Comparison of ENCODE assay signal across 18 mouse cellular contexts in genomic region chr2:66712071-66712470, GRCm38 (mm10).
A peak's percentile ranks its signal among the peaks of the same experiment; 100 is the strongest.
DNase-seq lines count a peak whose midpoint lies in the region; ATAC-seq and TF ChIP-seq lines count a peak whose summit lies in the region.
"Had no signal": no experiment of that assay in that cellular context is flagged by ENCODE, and none has a peak within 500 bp of the region (broad histone marks: within the 10 kb centered on the region; RNA-seq: fewer than 3 reads in every experiment).

No protein-coding gene starts in this region.

- no peak for TF ChIP-seq EP300 in lung, postnatal 0 days (IDR thresholded peaks at IDR 0.05)

- DNase-seq in heart, adult 8-10 months (ENCODE audit: low spot score), result peak; percentile 21
- no peak for DNase-seq in heart, embryonic 10.5 days (ENCODE audit: low spot score)
- peak; percentile 58 for DNase-seq in lung, postnatal 0 days (ENCODE audit: low spot score)
- DNase-seq in lung, adult 2 months, result no peak
- DNase-seq in fibroblast of lung, adult 2 months (ENCODE audit: low read depth), result peak; percentile 0
- DNase-seq in hindbrain, postnatal 0 days (ENCODE audit: low spot score), result no peak
- DNase-seq: adrenal gland, postnatal 10 days; cerebellum, adult 11-12 months; cerebellum, adult 9-10 months; cerebellum, postnatal 25 days; kidney, adult 2 months had no signal

- H3K9ac ChIP-seq in lung, postnatal 0 days (replicated peaks; ENCODE audit: low read depth), result no peak overlapping the region
- no peak overlapping the region for H3K9ac ChIP-seq in hindbrain, postnatal 0 days (replicated peaks; ENCODE audit: low read length)
- H3K9ac ChIP-seq: embryonic facial prominence, embryonic 12.5 days; forebrain, embryonic 12.5 days; heart, embryonic 13.5 days; hindbrain, embryonic 14.5 days had no signal

- no peaks in the 10 kb centered on the region for H3K9me3 ChIP-seq in heart, embryonic 10.5 days
- no peaks in the 10 kb centered on the region for H3K9me3 ChIP-seq in lung, postnatal 0 days (ENCODE audit: low read length)
- no peaks in the 10 kb centered on the region for H3K9me3 ChIP-seq in hindbrain, postnatal 0 days (ENCODE audit: low read length)
- H3K9me3 ChIP-seq: embryonic facial prominence, embryonic 12.5 days; forebrain, embryonic 12.5 days; heart, embryonic 13.5 days; hindbrain, embryonic 10.5 days had no signal

- H3K27ac ChIP-seq in heart, embryonic 10.5 days, result no peak overlapping the region
- no peak overlapping the region for H3K27ac ChIP-seq in lung, postnatal 0 days (ENCODE audit: low read length)
- H3K27ac ChIP-seq in hindbrain, postnatal 0 days, result no peak overlapping the region
- H3K27ac ChIP-seq: embryonic facial prominence, embryonic 12.5 days; forebrain, embryonic 12.5 days; heart, embryonic 13.5 days; hindbrain, embryonic 10.5 days; hindbrain, embryonic 14.5 days had no signal

- no peak overlapping the region for H3K4me2 ChIP-seq in lung, postnatal 0 days (replicated peaks; ENCODE audit: low read depth, low read length)
- H3K4me2 ChIP-seq in hindbrain, postnatal 0 days (ENCODE audit: low read depth, low read length), result no peak overlapping the region
- H3K4me2 ChIP-seq: embryonic facial prominence, embryonic 12.5 days; forebrain, embryonic 12.5 days; heart, embryonic 13.5 days; hindbrain, embryonic 14.5 days had no signal

- 84% methylated on average over 2 of the region's 2 CpGs for WGBS in heart, embryonic 10.5 days
- 59% methylated on average over 2 of the region's 2 CpGs for WGBS in lung, postnatal 0 days
- WGBS in lung, adult 2 months, result 47% methylated on average over 2 of the region's 2 CpGs
- 78% methylated on average over 2 of the region's 2 CpGs for WGBS in hindbrain, postnatal 0 days

- TF ChIP-seq CTCF in lung, postnatal 0 days (IDR thresholded peaks at IDR 0.05), result no peak
- TF ChIP-seq CTCF in lung, adult 2 months (IDR thresholded peaks at IDR 0.05; ENCODE audit: insufficient read depth, low read length), result no peak
- TF ChIP-seq CTCF in hindbrain, postnatal 0 days (IDR thresholded peaks at IDR 0.05; ENCODE audit: low read depth), result no peak

- no peak for TF ChIP-seq POLR2A in lung, adult 2 months (IDR thresholded peaks at IDR 0.05; ENCODE audit: borderline replicate concordance, extremely low read depth, low read depth, low read length)

- H3K4me1 ChIP-seq in heart, embryonic 10.5 days, result no peaks in the 10 kb centered on the region
- H3K4me1 ChIP-seq in lung, postnatal 0 days (ENCODE audit: insufficient read depth, low read depth, low read length), result no peaks in the 10 kb centered on the region
- no peaks in the 10 kb centered on the region for H3K4me1 ChIP-seq in lung, adult 2 months (ENCODE audit: control insufficient read depth, insufficient read depth, low read length)
- H3K4me1 ChIP-seq in hindbrain, postnatal 0 days (ENCODE audit: insufficient read depth, low read length), result no peaks in the 10 kb centered on the region
- H3K4me1 ChIP-seq: embryonic facial prominence, embryonic 12.5 days; forebrain, embryonic 12.5 days; heart, embryonic 13.5 days; hindbrain, embryonic 10.5 days had no signal

- H3K36me3 ChIP-seq in heart, embryonic 10.5 days, result no peaks in the 10 kb centered on the region
- H3K36me3 ChIP-seq in lung, postnatal 0 days (ENCODE audit: insufficient read depth, low read length), result no peaks in the 10 kb centered on the region
- H3K36me3 ChIP-seq in hindbrain, postnatal 0 days (ENCODE audit: insufficient read depth, low read length), result no peaks in the 10 kb centered on the region
- H3K36me3 ChIP-seq: embryonic facial prominence, embryonic 12.5 days; forebrain, embryonic 12.5 days; heart, embryonic 13.5 days; hindbrain, embryonic 10.5 days had no signal

- H3K4me3 ChIP-seq in heart, embryonic 10.5 days, result no peak overlapping the region
- no peak overlapping the region for H3K4me3 ChIP-seq in lung, postnatal 0 days (ENCODE audit: low read depth, low read length)
- H3K4me3 ChIP-seq in lung, adult 2 months (replicated peaks; ENCODE audit: extremely low read depth, low read depth, low read length), result no peak overlapping the region
- H3K4me3 ChIP-seq in hindbrain, postnatal 0 days (ENCODE audit: low read length), result no peak overlapping the region
- H3K4me3 ChIP-seq: embryonic facial prominence, embryonic 12.5 days; forebrain, embryonic 12.5 days; heart, embryonic 13.5 days; hindbrain, embryonic 10.5 days had no signal

- no peaks in the 10 kb centered on the region for H3K27me3 ChIP-seq in heart, embryonic 10.5 days (ENCODE audit: insufficient read depth, poor library complexity, severe bottlenecking)
- H3K27me3 ChIP-seq in lung, postnatal 0 days (replicated peaks; ENCODE audit: insufficient read depth, low read length), result no peaks in the 10 kb centered on the region
- H3K27me3 ChIP-seq in hindbrain, postnatal 0 days (ENCODE audit: insufficient read depth, low read length), result no peaks in the 10 kb centered on the region
- H3K27me3 ChIP-seq: embryonic facial prominence, embryonic 12.5 days; forebrain, embryonic 12.5 days; heart, embryonic 13.5 days had no signal

- no peak; the same call in 1 of the 2 replicates for ATAC-seq in lung, postnatal 0 days
- ATAC-seq in hindbrain, postnatal 0 days, result no peak
- ATAC-seq: forebrain, embryonic 16.5 days; intestine, embryonic 16.5 days had no signal

Comparison
In these comparisons a context has a peak if more than half of its experiments do, and no peak if none do; other contexts are left out.
1. DNase-seq: peak in heart, adult 8-10 months (single experiment), lung, postnatal 0 days (single experiment) and fibroblast of lung, adult 2 months (single experiment); none in heart, embryonic 10.5 days (single experiment), lung, adult 2 months (single experiment) and hindbrain, postnatal 0 days (single experiment).